ENCODE assay signal across 16 mouse cellular contexts in the genomic region with DNA sequence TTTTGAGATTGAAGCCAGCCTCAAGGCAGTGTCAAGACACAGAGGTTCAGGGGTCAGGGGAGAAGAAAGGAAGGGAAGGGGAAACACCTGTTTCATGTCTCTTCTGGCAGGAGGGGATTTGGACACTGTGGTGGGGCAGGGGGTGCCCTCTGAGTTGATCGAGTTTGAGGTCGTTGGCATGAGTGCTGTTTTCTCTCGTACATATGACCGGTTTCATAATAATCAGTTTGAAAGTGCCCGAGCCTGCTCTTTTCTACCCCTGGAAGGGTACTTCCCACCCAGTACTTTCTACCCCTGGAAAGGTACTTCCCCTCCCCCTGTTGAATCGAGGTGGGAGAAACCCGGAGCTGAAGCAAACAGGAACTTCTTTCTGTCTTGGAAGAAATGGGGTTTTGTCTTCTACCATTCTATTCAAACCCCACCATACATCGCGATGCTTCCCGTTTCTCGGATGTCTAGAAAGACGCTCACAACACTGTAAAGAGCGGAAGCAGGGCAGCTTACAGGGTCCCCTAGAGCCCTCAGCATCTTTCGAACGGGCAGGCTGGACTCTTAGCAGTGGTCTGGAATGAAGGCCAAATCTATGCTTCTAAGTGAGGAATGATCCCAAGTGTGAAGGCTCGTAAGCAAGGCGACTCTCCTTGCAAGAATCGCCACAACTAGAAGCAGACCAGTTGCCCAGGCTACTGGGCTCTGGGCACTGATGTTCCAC. TPM values are rescaled to one million over a fixed set of nuclear protein-coding genes. Genes with fewer than 3 reads are reported as not detected.
DNase-seq lines count a peak whose midpoint lies in the region; ATAC-seq and TF ChIP-seq lines count a peak whose summit lies in the region.
"Had no signal": no experiment of that assay in that cellular context is flagged by ENCODE, and none has a peak within 500 bp of the region (broad histone marks: within the 10 kb centered on the region; RNA-seq: fewer than 3 reads in every experiment).

No protein-coding gene starts in this region.

- H3K4me3 ChIP-seq in embryonic facial prominence, embryonic 13.5 days: peak overlapping the region; percentile 25; the same call in 1 of the 2 replicates
- no peak overlapping the region for H3K4me3 ChIP-seq in embryonic facial prominence, embryonic 10.5 days
- H3K4me3 ChIP-seq in limb, embryonic 12.5 days (replicated peaks): no peak overlapping the region
- no peak overlapping the region for H3K4me3 ChIP-seq in limb, embryonic 10.5 days
- peak overlapping the region; percentile 63 to 64 for H3K4me3 ChIP-seq in MEL (ENCODE audit: control insufficient read depth in 1 of 2, insufficient read depth in 1 of 2, low read depth in 2 of 2, low read length in 2 of 2)
- H3K4me3 ChIP-seq in intestine, embryonic 15.5 days (replicated peaks): no peak overlapping the region

- no peak for TF ChIP-seq CTCF in MEL (IDR thresholded peaks at IDR 0.05 in 2 of 3, conservative IDR thresholded peaks at IDR 0.05 in 1 of 3; ENCODE audit: control insufficient read depth in 1 of 3, insufficient read depth in 1 of 3, low read depth in 2 of 3, low read length in 3 of 3, poor library complexity in 1 of 3, severe bottlenecking in 1 of 3)

- no peak for TF ChIP-seq EP300 in MEL (IDR thresholded peaks at IDR 0.05; ENCODE audit: low read depth in 1 of 2, low read length in 2 of 2)

- no peak for DNase-seq in embryonic facial prominence, embryonic 10.5 days (ENCODE audit: low spot score)
- no peak for DNase-seq in limb, embryonic 10.5 days (ENCODE audit: low spot score)
- DNase-seq in MEL (ENCODE audit: low read depth, low spot score): peak; percentile 89
- no peak for DNase-seq in embryo, embryonic 10 days (ENCODE audit: low spot score)
- DNase-seq in T-cell, adult 2 months (ENCODE audit: low spot score): no peak

- TF ChIP-seq POLR2A in MEL (IDR thresholded peaks at IDR 0.05; ENCODE audit: control insufficient read depth in 1 of 2, insufficient read depth in 1 of 2, low read depth in 1 of 2, low read length in 2 of 2, poor library complexity in 1 of 2): peak in 1 of 2 experiments; percentile 66; a peak in 2 of 4 replicates

- no peaks in the 10 kb centered on the region for H3K36me3 ChIP-seq in embryonic facial prominence, embryonic 13.5 days
- H3K36me3 ChIP-seq in embryonic facial prominence, embryonic 10.5 days (replicated peaks): no peaks in the 10 kb centered on the region
- H3K36me3 ChIP-seq in limb, embryonic 12.5 days: no peaks in the 10 kb centered on the region
- no peaks in the 10 kb centered on the region for H3K36me3 ChIP-seq in limb, embryonic 10.5 days
- H3K36me3 ChIP-seq in MEL (ENCODE audit: control insufficient read depth in 1 of 2, insufficient read depth in 2 of 2, low read length in 2 of 2): peaks cover 0 to 40% of the 10 kb centered on the region in 2 experiments; a peak in 2 of 4 replicates
- no peaks in the 10 kb centered on the region for H3K36me3 ChIP-seq in intestine, embryonic 15.5 days
- H3K36me3 ChIP-seq: midbrain, embryonic 12.5 days had no signal

- no peaks in the 10 kb centered on the region; the same call in 1 of the 2 replicates for H3K79me2 ChIP-seq in MEL (ENCODE audit: control insufficient read depth, insufficient read depth, low read length, poor library complexity)

- TF ChIP-seq RAD21 in MEL (IDR thresholded peaks at IDR 0.05; ENCODE audit: low read depth, low read length): no peak

- 65% methylated on average over 18 of the region's 18 CpGs for WGBS in embryonic facial prominence, embryonic 13.5 days
- 72% methylated on average over 18 of the region's 18 CpGs for WGBS in embryonic facial prominence, embryonic 10.5 days
- 74% methylated on average over 18 of the region's 18 CpGs for WGBS in limb, embryonic 12.5 days
- 71% methylated on average over 18 of the region's 18 CpGs for WGBS in limb, embryonic 10.5 days
- WGBS in intestine, embryonic 15.5 days: 70% methylated on average over 18 of the region's 18 CpGs

- ATAC-seq in embryonic facial prominence, embryonic 13.5 days (ENCODE audit: insufficient number of reproducible peaks, insufficient read depth, low FRiP score, low TSS enrichment, low read depth): no peak
- no peak for ATAC-seq in limb, embryonic 12.5 days (ENCODE audit: insufficient number of reproducible peaks, insufficient read depth, low FRiP score, low TSS enrichment, low read depth)
- ATAC-seq in intestine, embryonic 15.5 days: no peak

- H3K9ac ChIP-seq in embryonic facial prominence, embryonic 13.5 days: no peak overlapping the region
- no peak overlapping the region for H3K9ac ChIP-seq in limb, embryonic 12.5 days (replicated peaks)
- peak overlapping the region; percentile 73 for H3K9ac ChIP-seq in MEL (ENCODE audit: control insufficient read depth, low read depth, low read length, poor library complexity, severe bottlenecking)
- H3K9ac ChIP-seq in intestine, embryonic 15.5 days: no peak overlapping the region
- H3K9ac ChIP-seq: forebrain, postnatal 0 days; midbrain, embryonic 12.5 days had no signal

- no peaks in the 10 kb centered on the region for H3K27me3 ChIP-seq in embryonic facial prominence, embryonic 13.5 days
- H3K27me3 ChIP-seq in embryonic facial prominence, embryonic 10.5 days (replicated peaks; ENCODE audit: low read depth, poor library complexity, severe bottlenecking): no peaks in the 10 kb centered on the region
- no peaks in the 10 kb centered on the region for H3K27me3 ChIP-seq in limb, embryonic 12.5 days
- no peaks in the 10 kb centered on the region for H3K27me3 ChIP-seq in limb, embryonic 10.5 days (ENCODE audit: low read depth, poor library complexity, severe bottlenecking)
- 0 out of 4 replicates have a peak, but pooled peaks cover 0 to 3% of the 10 kb centered on the region in 2 experiments for H3K27me3 ChIP-seq in MEL (ENCODE audit: control insufficient read depth in 1 of 2, insufficient read depth in 2 of 2, low read length in 2 of 2)
- no peaks in the 10 kb centered on the region for H3K27me3 ChIP-seq in intestine, embryonic 15.5 days (replicated peaks)
- H3K27me3 ChIP-seq: midbrain, embryonic 12.5 days had no signal

- no peaks in the 10 kb centered on the region for H3K4me1 ChIP-seq in embryonic facial prominence, embryonic 13.5 days
- no peaks in the 10 kb centered on the region for H3K4me1 ChIP-seq in embryonic facial prominence, embryonic 10.5 days
- no peaks in the 10 kb centered on the region for H3K4me1 ChIP-seq in limb, embryonic 12.5 days (replicated peaks)
- H3K4me1 ChIP-seq in limb, embryonic 10.5 days: peaks cover 3% of the 10 kb centered on the region; the same call in 1 of the 2 replicates
- H3K4me1 ChIP-seq in MEL (ENCODE audit: control insufficient read depth in 1 of 2, insufficient read depth in 2 of 2, low read length in 2 of 2): peaks cover 6 to 38% of the 10 kb centered on the region in 2 experiments
- no peaks in the 10 kb centered on the region; the same call in 1 of the 2 replicates for H3K4me1 ChIP-seq in intestine, embryonic 15.5 days (replicated peaks)
- H3K4me1 ChIP-seq: midbrain, embryonic 12.5 days had no signal

- peak overlapping the region; percentile 54; the same call in 1 of the 2 replicates for H3K4me2 ChIP-seq in embryonic facial prominence, embryonic 13.5 days
- peak overlapping the region; percentile 45; the same call in 1 of the 2 replicates for H3K4me2 ChIP-seq in limb, embryonic 12.5 days
- H3K4me2 ChIP-seq in intestine, embryonic 15.5 days (replicated peaks): peak overlapping the region; percentile 55; the same call in 1 of the 2 replicates

- no peaks in the 10 kb centered on the region for H3K9me3 ChIP-seq in embryonic facial prominence, embryonic 13.5 days
- no peaks in the 10 kb centered on the region for H3K9me3 ChIP-seq in embryonic facial prominence, embryonic 10.5 days
- no peaks in the 10 kb centered on the region for H3K9me3 ChIP-seq in limb, embryonic 12.5 days
- H3K9me3 ChIP-seq in limb, embryonic 10.5 days (replicated peaks): no peaks in the 10 kb centered on the region
- no peaks in the 10 kb centered on the region for H3K9me3 ChIP-seq in MEL (replicated peaks; ENCODE audit: insufficient read depth, low read length)
- no peaks in the 10 kb centered on the region for H3K9me3 ChIP-seq in intestine, embryonic 15.5 days
- H3K9me3 ChIP-seq: midbrain, embryonic 12.5 days had no signal

- no peak overlapping the region for H3K27ac ChIP-seq in embryonic facial prominence, embryonic 13.5 days
- H3K27ac ChIP-seq in embryonic facial prominence, embryonic 10.5 days (replicated peaks): no peak overlapping the region
- no peak overlapping the region for H3K27ac ChIP-seq in limb, embryonic 12.5 days
- H3K27ac ChIP-seq in limb, embryonic 10.5 days: no peak overlapping the region
- peak overlapping the region; percentile 59 for H3K27ac ChIP-seq in MEL (ENCODE audit: control insufficient read depth, low read depth, low read length)
- H3K27ac ChIP-seq in intestine, embryonic 15.5 days: no peak overlapping the region
- H3K27ac ChIP-seq: midbrain, embryonic 12.5 days had no signal

RNA-seq across cellular contexts. Expression of gene Il5, which starts 14.5 kb away (rescaled TPM):
- not detected in 2 replicates for polyA plus RNA-seq in embryonic facial prominence, embryonic 13.5 days (2015; fragmentation: Nextera tagmentation; extraction: Ambion mirVana)
- not detected in 2 replicates for polyA plus RNA-seq in embryonic facial prominence, embryonic 10.5 days (2016; fragmentation: Nextera tagmentation; extraction: Ambion mirVana)
- not detected in 2 replicates for polyA plus RNA-seq in limb, embryonic 12.5 days (2016; fragmentation: Nextera tagmentation; extraction: Ambion mirVana)
- not detected in 2 replicates for polyA plus RNA-seq in limb, embryonic 10.5 days (2016; fragmentation: Nextera tagmentation; extraction: Ambion mirVana)
- not detected in 2 replicates for total RNA-seq in MEL (2012; rRNA removed)
- polyA plus RNA-seq in MEL (2012; ENCODE audit: insufficient read depth in 1 of 2, insufficient read length in 2 of 2, low read depth in 1 of 2, low replicate concordance in 2 of 2, missing spikeins in 1 of 2): not detected
- not detected in 2 replicates for polyA plus RNA-seq in intestine, embryonic 15.5 days (2015; fragmentation: Nextera tagmentation; extraction: Ambion mirVana)
- total RNA-seq: adrenal gland, adult 18-20 months; ES-E14; layer of hippocampus, postnatal 10 days had no signal
- polyA plus RNA-seq: gonadal fat pad, adult 2 months; limb, embryonic 14.5 days; midbrain, embryonic 12.5 days; small intestine, adult 2 months had no signal

RNA-seq across cellular contexts. Expression of gene Rad50, which starts 28.0 kb away (rescaled TPM):
- polyA plus RNA-seq in embryonic facial prominence, embryonic 13.5 days (2015; fragmentation: Nextera tagmentation; extraction: Ambion mirVana): 33.2 and 33.6 TPM in 2 replicates
- 24.6 and 25.8 TPM in 2 replicates for polyA plus RNA-seq in embryonic facial prominence, embryonic 10.5 days (2016; fragmentation: Nextera tagmentation; extraction: Ambion mirVana)
- polyA plus RNA-seq in limb, embryonic 12.5 days (2016; fragmentation: Nextera tagmentation; extraction: Ambion mirVana): 30.1 and 30.5 TPM in 2 replicates
- polyA plus RNA-seq in limb, embryonic 10.5 days (2016; fragmentation: Nextera tagmentation; extraction: Ambion mirVana): 24.2 and 28.1 TPM in 2 replicates
- 41.2 and 44.6 TPM in 2 replicates for total RNA-seq in MEL (2012; rRNA removed)
- 100 to 1,000 TPM in 1 of 2 experiments, 10 to 100 TPM in 1; 32.6 to 447 TPM for polyA plus RNA-seq in MEL (2012; ENCODE audit: insufficient read depth in 1 of 2, insufficient read length in 2 of 2, low read depth in 1 of 2, low replicate concordance in 2 of 2, missing spikeins in 1 of 2)
- 30.9 and 35.4 TPM in 2 replicates for polyA plus RNA-seq in intestine, embryonic 15.5 days (2015; fragmentation: Nextera tagmentation; extraction: Ambion mirVana)

RNA-seq across cellular contexts. Expression of gene Irf1, which starts 34.7 kb away (rescaled TPM):
- 8.6 and 9.5 TPM in 2 replicates for polyA plus RNA-seq in embryonic facial prominence, embryonic 13.5 days (2015; fragmentation: Nextera tagmentation; extraction: Ambion mirVana)
- polyA plus RNA-seq in embryonic facial prominence, embryonic 10.5 days (2016; fragmentation: Nextera tagmentation; extraction: Ambion mirVana): 5.6 and 7.0 TPM in 2 replicates
- 8.4 and 8.5 TPM in 2 replicates for polyA plus RNA-seq in limb, embryonic 12.5 days (2016; fragmentation: Nextera tagmentation; extraction: Ambion mirVana)
- polyA plus RNA-seq in limb, embryonic 10.5 days (2016; fragmentation: Nextera tagmentation; extraction: Ambion mirVana): 5.0 and 8.2 TPM in 2 replicates
- total RNA-seq in MEL (2012; rRNA removed): 0.46 and 0.73 TPM in 2 replicates
- polyA plus RNA-seq in MEL (2012; ENCODE audit: insufficient read depth in 1 of 2, insufficient read length in 2 of 2, low read depth in 1 of 2, low replicate concordance in 2 of 2, missing spikeins in 1 of 2): 1 to 10 TPM in 1 of 2 experiments, not detected in 1; 1.9 TPM
- 43.5 and 45.9 TPM in 2 replicates for polyA plus RNA-seq in intestine, embryonic 15.5 days (2015; fragmentation: Nextera tagmentation; extraction: Ambion mirVana)

RNA-seq across cellular contexts. Expression of gene Gm17334, which starts 37.9 kb away (rescaled TPM):
- not detected in 2 replicates for polyA plus RNA-seq in embryonic facial prominence, embryonic 13.5 days (2015; fragmentation: Nextera tagmentation; extraction: Ambion mirVana)
- not detected in 2 replicates for polyA plus RNA-seq in embryonic facial prominence, embryonic 10.5 days (2016; fragmentation: Nextera tagmentation; extraction: Ambion mirVana)
- 0.31 TPM in 1 of 2 replicates, not detected in the other for polyA plus RNA-seq in limb, embryonic 12.5 days (2016; fragmentation: Nextera tagmentation; extraction: Ambion mirVana)
- polyA plus RNA-seq in limb, embryonic 10.5 days (2016; fragmentation: Nextera tagmentation; extraction: Ambion mirVana): not detected in 2 replicates
- total RNA-seq in MEL (2012; rRNA removed): not detected in 2 replicates
- polyA plus RNA-seq in MEL (2012; ENCODE audit: insufficient read depth in 1 of 2, insufficient read length in 2 of 2, low read depth in 1 of 2, low replicate concordance in 2 of 2, missing spikeins in 1 of 2): not detected
- 0.26 and 0.32 TPM in 2 replicates for polyA plus RNA-seq in intestine, embryonic 15.5 days (2015; fragmentation: Nextera tagmentation; extraction: Ambion mirVana)
- total RNA-seq: layer of hippocampus, postnatal 10 days had no signal
- polyA plus RNA-seq: forebrain, postnatal 0 days; midbrain, embryonic 12.5 days had no signal

Comparison
In these comparisons a context has a peak if more than half of its experiments do, and no peak if none do; other contexts are left out.
1. H3K4me3 ChIP-seq: peak in embryonic facial prominence, embryonic 13.5 days (single experiment) and MEL (2 of 2); none in embryonic facial prominence, embryonic 10.5 days (single experiment), limb, embryonic 12.5 days (single experiment), limb, embryonic 10.5 days (single experiment) and intestine, embryonic 15.5 days (single experiment).
2. Peak in every context shown above with its lines, with median percentiles within 50 percentile points of each other: H3K4me2 ChIP-seq.